Mouse (Mus musculus) cerebellum, adult 2 months (tissue): ENCODE measurements around the gene AC131692.1. TPM values are rescaled to one million over a fixed set of nuclear protein-coding genes. Genes with fewer than 3 reads are reported as not detected.

Experiments used
- DNase-seq, 2 experiments: peaks; one replicate each; pipeline ENCODE4 v3.0.0; 2021
- H3K27ac ChIP-seq: fragments of 200-500 bp; 2 replicates; pipeline ENCODE4 v1.5.1; 2012; ENCODE audit warnings: low read length, control low read depth, inconsistent platforms; ENCODE audit not compliant: insufficient read depth
- H3K27me3 ChIP-seq: fragments of 200-500 bp; 2 replicates; pipeline ENCODE4 v1.6.1; 2012; ENCODE audit warnings: inconsistent platforms, mild to moderate bottlenecking, low read length, moderate library complexity; ENCODE audit not compliant: control insufficient read depth, insufficient read depth
- H3K4me1 ChIP-seq: fragments of 200-500 bp; 2 replicates; pipeline ENCODE4 v1.6.1; 2011; ENCODE audit warnings: low read length; ENCODE audit not compliant: control insufficient read depth, insufficient read depth
- H3K4me3 ChIP-seq: fragments of 200-500 bp; replicated peaks from 2 replicates; pipeline ENCODE3; 2011; ENCODE audit warnings: mild to moderate bottlenecking, low read depth, low read length, control low read depth; ENCODE audit not compliant: insufficient read depth
- CTCF ChIP-seq: fragments of 200-500 bp; IDR thresholded peaks from 2 replicates; pipeline ENCODE4 v1.5.1; 2011; ENCODE audit warnings: low read depth, mild to moderate bottlenecking, control low read depth, low read length, moderate library complexity, borderline replicate concordance; ENCODE audit not compliant: insufficient read depth
- POLR2A ChIP-seq: fragments of 200-500 bp; IDR thresholded peaks from 2 replicates; pipeline ENCODE4 v1.6.1; 2011; ENCODE audit warnings: low read length, control low read depth, borderline replicate concordance; ENCODE audit not compliant: insufficient read depth
- WGBS: fragments of 180-500 bp; shearing (Covaris S2); methylation state at CpG from one replicate; pipeline ENCODE4 v1.1.7; 2018; 5-methylcytosine and 5-hydroxymethylcytosine counted together
- polyA plus RNA-seq: library from polyadenylated mRNA; depleted of rRNA; stranded (reverse); fragments of >200 nt; gene quantifications from 2 replicates; pipeline ENCODE4 v1.2.3, GENCODE M21; 2012

The AC131692.1 gene
- polyA plus RNA-seq, 1 experiment, result not detected

DNA sequence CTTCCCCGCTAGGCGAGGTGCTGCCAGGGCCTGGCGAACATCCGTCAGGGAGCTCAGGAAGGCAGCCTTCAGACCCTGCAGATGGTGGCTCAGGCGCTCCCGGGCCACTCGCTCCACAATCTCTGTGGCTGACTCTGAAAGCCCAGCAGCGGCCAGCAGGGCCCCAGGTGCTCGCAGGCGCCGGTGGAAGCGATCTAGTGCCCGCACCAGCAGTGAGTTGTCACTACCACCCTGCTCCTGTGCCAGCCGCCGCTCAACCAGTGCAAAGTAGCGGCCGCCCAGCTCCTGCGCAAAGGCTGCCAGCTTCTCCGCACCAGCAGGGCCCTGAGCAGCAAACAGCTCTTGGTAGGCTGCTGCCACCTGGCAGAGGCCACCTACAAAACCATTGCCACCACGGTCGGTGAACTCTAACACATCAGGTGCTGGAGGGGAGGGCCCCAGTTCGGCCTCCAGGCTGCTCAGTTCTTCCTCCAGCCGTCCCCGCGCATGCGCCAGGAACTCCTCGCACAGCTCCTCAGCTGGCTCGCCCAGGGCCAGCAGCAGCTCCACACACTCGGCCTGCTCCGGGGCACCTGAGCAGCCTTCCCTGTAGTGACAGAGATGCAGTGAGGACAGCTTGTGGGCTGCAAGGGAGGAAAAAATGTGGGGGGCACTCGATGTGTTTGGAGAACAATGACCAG lies 23.5 kb upstream of the AC131692.1 start:
- no peak for TF ChIP-seq POLR2A
- no peak for TF ChIP-seq CTCF
- Histone ChIP-seq H3K4me1 (peaks cover 9% of the 10 kb centered on the region), H3K27ac (no peak overlapping the region), H3K27me3 (no peaks in the 10 kb centered on the region), H3K4me3 (no peak overlapping the region)
- DNase-seq, result no peak
- 55% methylated on average over 31 of the region's 31 CpGs for WGBS

DNA sequence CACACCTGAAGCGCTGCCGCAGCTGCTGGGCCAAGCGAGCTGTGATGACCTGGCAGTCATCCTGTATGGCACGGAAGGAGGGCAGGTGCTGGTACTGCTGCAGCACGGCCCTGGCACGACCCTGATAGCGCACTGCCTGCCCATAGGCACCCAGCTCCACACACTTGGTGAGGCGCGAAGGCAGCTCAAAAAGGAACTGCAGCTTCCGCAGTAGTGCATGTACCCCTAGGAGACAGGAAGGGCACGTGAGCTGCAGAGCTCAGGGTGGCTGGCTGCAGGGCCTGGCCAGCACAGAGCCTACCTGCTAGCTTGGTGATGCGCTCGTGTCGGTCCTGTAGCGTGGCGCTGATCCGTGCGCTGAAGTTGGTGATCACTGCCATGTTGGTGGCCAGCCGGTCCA lies 23.0 kb upstream of the AC131692.1 start:
- no peak for DNase-seq
- TF ChIP-seq POLR2A, result no peak
- no peak for TF ChIP-seq CTCF
- Histone ChIP-seq H3K27me3 (no peaks in the 10 kb centered on the region), H3K27ac (no peak overlapping the region), H3K4me1 (peaks cover 12% of the 10 kb centered on the region), H3K4me3 (no peak overlapping the region)
- 80% methylated on average over 19 of the region's 19 CpGs for WGBS

DNA sequence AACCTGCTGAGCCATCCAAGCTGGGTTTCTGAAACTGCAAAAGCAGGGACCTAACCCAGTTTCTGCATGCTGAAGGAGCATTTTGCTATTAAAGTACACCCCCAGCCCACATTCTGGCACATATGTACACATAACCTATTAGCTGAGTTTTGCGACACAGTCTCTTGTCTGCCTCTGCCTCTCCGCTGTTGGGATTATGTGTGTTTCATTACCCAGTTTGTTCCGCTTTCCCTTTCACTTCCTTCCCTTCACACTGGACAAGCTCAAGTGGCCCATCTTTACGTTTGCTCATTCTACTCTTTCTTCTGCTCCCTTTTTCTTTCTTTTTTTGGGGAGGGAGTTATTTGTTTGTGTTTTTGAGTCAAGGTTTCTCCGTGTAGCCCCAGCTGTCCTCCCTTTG lies 20.3 kb upstream of the AC131692.1 start:
- no peak for DNase-seq
- Histone ChIP-seq H3K4me1 (peaks cover 5% of the 10 kb centered on the region), H3K27ac (no peak overlapping the region), H3K4me3 (no peak overlapping the region), H3K27me3 (no peaks in the 10 kb centered on the region)
- WGBS, result 92% methylated on average over 5 of the region's 5 CpGs
- TF ChIP-seq POLR2A (no peak), CTCF (no peak)

DNA sequence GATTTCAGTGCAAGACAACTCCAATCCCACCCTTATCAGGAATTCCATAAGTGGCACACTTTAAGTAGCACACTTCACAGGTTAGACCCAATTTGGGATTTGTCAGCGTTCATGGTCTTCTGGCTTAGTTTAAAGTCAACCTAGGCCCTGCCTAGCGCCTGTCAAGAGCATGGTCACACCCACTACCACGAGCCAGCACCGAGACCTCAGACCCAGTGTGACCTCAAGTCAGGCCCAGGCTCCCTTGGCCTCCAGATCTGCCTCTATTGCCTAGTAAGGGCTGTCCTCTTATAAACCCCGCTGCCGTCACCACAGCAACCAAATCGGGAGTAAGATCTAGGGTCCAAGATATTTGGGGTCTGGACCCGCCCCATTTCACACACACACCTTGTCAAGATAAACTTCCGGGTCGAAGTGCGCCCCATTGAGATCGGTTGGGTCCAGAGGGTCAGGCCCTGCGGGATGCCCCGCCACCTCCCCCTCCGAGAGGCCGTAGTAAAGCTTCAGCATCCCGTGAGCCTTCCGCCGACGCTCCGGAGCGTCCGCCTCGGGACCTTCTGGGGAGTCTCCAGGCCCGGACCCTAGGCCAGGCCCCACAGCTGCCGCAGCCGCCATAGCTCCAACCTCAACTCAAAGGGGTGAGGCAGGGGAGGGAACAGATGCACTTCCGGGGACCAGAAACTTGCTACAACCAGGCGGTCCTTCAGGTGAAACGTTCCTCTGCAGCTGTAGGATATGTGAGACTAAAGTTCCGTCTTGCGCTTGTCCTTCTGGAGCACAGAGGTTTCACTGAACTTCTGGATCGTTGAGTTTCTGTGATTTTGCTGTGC lies 17.4 kb upstream of the AC131692.1 start, which contains the start of gene Vps51:
Gene Vps51, minus strand, starts transcription at position 668 of the 830 bp plus-strand sequence.
- DNase-seq, result peak; percentile 89 to 90
- Histone ChIP-seq H3K27me3 (no peaks in the 10 kb centered on the region), H3K4me1 (peaks cover 5% of the 10 kb centered on the region), H3K27ac (peak within 1 kb of the TSS; percentile 81), H3K4me3 (peak within 1 kb of the TSS; percentile 81)
- WGBS, result under 1% methylated on average over 33 of the region's 33 CpGs
- TF ChIP-seq CTCF (no peak), POLR2A (peak; percentile 33; the same call in 1 of the 2 replicates)

DNA sequence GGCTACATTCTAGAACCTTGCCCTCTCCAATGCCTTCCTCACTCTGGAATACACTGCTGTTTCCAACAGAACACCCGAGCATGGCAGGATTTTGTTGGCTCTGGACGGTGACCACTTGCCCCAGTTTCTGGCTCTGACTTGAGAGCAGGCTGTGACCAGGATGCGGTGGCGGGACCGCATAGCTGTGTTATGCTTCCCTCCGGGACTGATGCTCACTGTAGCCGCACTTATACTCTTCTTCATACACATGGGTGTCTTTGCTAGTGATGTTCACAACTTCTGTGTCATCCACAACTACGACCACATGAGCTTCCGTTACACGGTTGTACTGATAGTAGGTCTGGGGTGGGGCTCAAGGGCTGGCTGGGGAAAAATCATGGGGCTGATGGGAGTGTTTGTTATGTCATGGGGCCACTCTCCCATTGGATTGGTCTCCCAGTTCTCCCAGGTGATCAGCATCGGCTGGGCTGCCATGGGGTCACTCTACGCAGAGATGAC lies 14.2 kb upstream of the AC131692.1 start, which contains the start of gene Tmem262:
Gene Tmem262, plus strand, starts transcription at position 51 of the 498 bp plus-strand sequence.
- TF ChIP-seq CTCF (no peak), POLR2A (no peak)
- H3K4me3 ChIP-seq, result no peak within 1 kb of the TSS
- 90% methylated on average over 12 of the region's 12 CpGs for WGBS
- H3K4me1 ChIP-seq, result peaks cover 8% of the 10 kb centered on the region
- no peaks in the 10 kb centered on the region for H3K27me3 ChIP-seq
- no peak for DNase-seq
- H3K27ac ChIP-seq, result no peak within 1 kb of the TSS

DNA sequence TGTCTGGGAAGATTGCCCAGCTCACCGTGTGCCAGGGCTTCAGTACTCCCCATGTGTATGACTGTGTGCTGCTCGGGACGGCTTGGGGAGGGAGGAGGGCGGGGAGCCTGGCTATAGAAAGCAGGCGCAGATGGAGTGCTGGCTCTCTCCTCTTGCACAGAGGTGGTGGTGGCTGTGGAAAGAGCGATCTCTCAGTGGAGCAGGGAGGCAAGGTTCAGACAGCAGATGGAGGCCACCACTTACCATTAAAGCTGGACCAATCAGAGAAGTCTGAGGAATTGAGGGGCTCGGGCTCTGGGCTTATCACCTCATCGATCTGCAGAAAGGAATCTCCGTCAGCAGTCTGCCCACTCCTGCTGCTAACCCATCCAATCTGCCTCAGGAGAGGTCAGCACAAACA lies 12.1 kb upstream of the AC131692.1 start, which contains the start of gene Gm28374:
Gene Gm28374, minus strand, starts transcription at position 101 of the 400 bp plus-strand sequence.
- no peak for DNase-seq
- no peak within 1 kb of the TSS for H3K4me3 ChIP-seq
- 0 out of 2 replicates have a peak, but pooled peaks cover 3% of the 10 kb centered on the region for H3K4me1 ChIP-seq
- no peaks in the 10 kb centered on the region for H3K27me3 ChIP-seq
- WGBS, result 29% methylated on average over 9 of the region's 9 CpGs
- TF ChIP-seq POLR2A, result no peak
- no peak within 1 kb of the TSS for H3K27ac ChIP-seq

DNA sequence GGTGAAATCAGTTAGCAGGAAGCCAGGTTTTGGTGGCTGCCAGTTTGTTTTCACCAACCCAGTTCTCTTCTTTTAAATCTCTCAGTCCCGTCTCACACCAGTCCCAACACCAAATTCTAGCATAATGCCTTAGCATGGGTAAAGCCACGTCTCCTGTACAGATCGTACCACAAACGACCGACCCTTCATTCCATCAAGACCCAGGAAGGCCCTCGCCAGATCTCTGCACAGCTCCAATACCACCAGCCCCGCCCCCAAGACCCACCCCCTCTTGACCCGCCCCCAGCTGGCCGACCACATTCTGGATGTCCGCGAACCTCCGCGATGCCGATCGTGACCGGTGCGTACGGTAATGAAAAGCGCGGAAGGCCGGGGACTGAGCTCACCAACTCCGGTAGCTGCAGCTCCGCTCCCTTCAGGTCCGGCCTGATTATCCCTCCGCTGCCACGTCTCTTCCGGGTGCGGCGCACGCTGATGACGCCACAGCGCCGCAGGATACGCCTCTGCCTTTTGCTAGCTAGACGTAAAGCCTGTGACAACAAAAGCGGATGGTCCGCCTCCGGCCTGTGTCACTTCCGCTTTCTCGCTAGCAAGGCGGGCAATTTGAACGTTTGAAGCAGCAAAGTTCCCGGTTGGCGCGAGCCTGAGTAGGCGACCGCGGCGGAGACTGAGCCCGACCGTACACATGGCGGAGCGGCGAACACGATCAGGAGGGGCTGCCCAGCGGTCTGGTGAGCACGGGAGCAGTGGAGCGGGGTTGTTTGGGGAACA lies 9.6 kb upstream of the AC131692.1 start, which contains the start of the genes Zfpl1 and Cdca5:
Gene Zfpl1, minus strand, starts transcription at position 479 of the 771 bp plus-strand sequence.
Gene Cdca5, plus strand, starts transcription at position 506 of the 771 bp plus-strand sequence.
- no peaks in the 10 kb centered on the region for H3K27me3 ChIP-seq
- TF ChIP-seq CTCF, result no peak
- peak; percentile 53; the same call in 1 of the 2 replicates for TF ChIP-seq POLR2A
- no peak within 1 kb of the TSS for H3K27ac ChIP-seq
- under 1% methylated on average over 58 of the region's 58 CpGs for WGBS
- peak within 1 kb of the TSS; percentile 82 for H3K4me3 ChIP-seq
- 0 out of 2 replicates have a peak, but pooled peaks cover 3% of the 10 kb centered on the region for H3K4me1 ChIP-seq
- peak; percentile 98 to 99 for DNase-seq
